Mouse (Mus musculus): ENCODE measurements around the gene Scn11a. TPM values are rescaled to one million over a fixed set of nuclear protein-coding genes. Genes with fewer than 3 reads are reported as not detected.

Scn11a gene
- 0.13 and 1.4 TPM in 2 replicates for polyA plus RNA-seq (2014; fragmentation: Nextera tagmentation; extraction: Ambion mirVana)

DNA sequence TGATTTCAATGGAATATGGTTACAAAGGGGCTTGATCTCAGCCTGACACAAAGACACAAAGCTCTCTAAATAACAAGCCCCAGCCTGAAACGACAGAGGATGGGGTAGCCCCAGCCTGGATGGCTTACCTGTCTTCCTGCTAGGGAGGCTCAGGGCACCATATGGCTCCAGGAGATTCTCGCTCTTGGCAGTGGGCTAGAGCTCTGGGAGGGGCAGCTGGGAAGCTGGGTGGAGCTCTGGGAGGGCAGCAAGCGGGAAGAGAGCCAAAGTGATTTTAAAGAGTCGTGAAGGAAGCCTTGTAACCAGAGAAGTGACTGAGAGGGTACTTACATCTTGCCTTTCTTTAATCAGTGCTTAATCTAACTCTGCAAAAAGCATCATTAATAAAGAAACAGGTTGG lies at the start of gene Scn11a:
Gene Scn11a (minus strand): TSS at position 160 of the 400 bp plus-strand sequence.
- WGBS, result 50% methylated on average over 4 of the region's 4 CpGs

DNA sequence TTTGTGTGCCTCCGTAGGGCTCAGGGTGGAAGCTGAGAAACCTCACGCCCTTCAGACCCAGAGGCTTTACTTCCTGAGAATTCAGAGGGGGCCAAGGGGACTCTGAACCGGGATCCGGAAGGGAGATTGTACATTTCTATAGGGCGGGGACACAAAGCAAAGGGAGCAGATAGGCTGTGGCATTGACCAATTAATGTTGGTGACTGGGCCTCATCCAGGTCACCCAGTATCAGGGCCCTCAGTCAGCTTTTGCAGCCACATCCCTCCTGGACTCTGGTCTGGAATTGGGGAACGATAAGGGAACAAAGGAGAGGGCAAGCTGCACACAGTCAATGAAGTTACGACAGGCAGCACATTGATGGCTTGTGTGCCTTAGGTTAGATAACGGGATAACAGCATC lies 28.9 kb upstream of the Scn11a start:
- no peak overlapping the region for H3K27ac ChIP-seq (ENCODE audit: low read depth, low read length)
- WGBS, result 59% methylated on average over 8 of the region's 8 CpGs
- ATAC-seq (ENCODE audit: low read depth), result no peak
- no peak overlapping the region for H3K4me2 ChIP-seq (ENCODE audit: low read depth, low read length)
- no peaks in the 10 kb centered on the region for H3K4me1 ChIP-seq (ENCODE audit: control insufficient read depth, insufficient read depth, low read length)
- H3K36me3 ChIP-seq (ENCODE audit: control insufficient read depth, insufficient read depth, low read length), result no peaks in the 10 kb centered on the region
- no peaks in the 10 kb centered on the region for H3K27me3 ChIP-seq (ENCODE audit: control insufficient read depth, insufficient read depth, low read length)
- H3K4me3 ChIP-seq (ENCODE audit: low read depth, low read length), result no peak overlapping the region
- no peaks in the 10 kb centered on the region; the same call in 1 of the 2 replicates for H3K9me3 ChIP-seq (ENCODE audit: control insufficient read depth, low read length)
- H3K9ac ChIP-seq (replicated peaks; ENCODE audit: low read depth, low read length), result no peak overlapping the region

More for the DNA sequence above, at the start of gene Scn11a:
- no peak for ATAC-seq (ENCODE audit: low read depth)
- Histone ChIP-seq H3K36me3 (ENCODE audit: control insufficient read depth, insufficient read depth, low read length) (no peaks in the 10 kb centered on the region), H3K4me3 (ENCODE audit: low read depth, low read length) (no peak within 1 kb of the TSS), H3K4me2 (ENCODE audit: low read depth, low read length) (no peak within 1 kb of the TSS), H3K9ac (replicated peaks; ENCODE audit: low read depth, low read length) (no peak within 1 kb of the TSS), H3K27ac (ENCODE audit: low read depth, low read length) (no peak within 1 kb of the TSS; the same call in 1 of the 2 replicates), H3K27me3 (ENCODE audit: control insufficient read depth, insufficient read depth, low read length) (no peaks in the 10 kb centered on the region), H3K4me1 (ENCODE audit: control insufficient read depth, insufficient read depth, low read length) (no peaks in the 10 kb centered on the region), H3K9me3 (ENCODE audit: control insufficient read depth, low read length) (no peaks in the 10 kb centered on the region)

DNA sequence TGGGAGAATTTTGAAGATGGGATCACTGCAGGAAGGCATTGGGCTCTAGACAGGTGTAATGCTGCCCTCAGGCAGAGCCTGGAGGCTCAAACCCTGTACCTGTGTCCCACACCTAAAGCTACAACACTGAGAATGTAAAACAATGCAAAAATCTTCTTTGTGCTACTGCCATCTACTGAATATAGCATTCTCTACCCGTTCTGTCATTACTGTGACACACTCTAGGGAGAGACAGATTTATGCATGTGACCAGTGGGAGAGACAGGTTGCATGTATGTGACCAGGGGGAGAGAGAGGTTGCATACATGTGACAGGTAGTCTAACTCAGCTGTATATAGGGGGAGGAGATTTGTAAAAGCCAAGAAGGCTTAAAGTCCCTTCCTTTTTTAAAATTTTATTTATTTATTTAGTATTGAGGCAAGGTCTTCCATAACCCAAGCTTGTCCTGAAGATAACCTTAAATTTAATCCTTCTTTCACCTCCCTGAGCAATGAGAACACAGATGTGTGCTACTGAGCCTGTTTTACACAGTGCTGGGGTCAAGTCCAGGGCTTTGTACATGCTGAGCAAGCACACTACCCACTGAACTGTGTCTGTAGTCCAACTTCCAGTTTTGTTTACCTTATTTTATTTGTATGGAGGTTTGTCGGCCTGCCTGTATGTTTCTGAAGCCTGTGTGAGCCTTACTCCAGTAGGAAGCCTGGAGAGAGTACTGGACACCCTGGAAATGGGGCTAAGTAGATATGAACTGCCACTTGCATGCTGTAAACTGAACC lies 28.0 kb upstream of the Scn11a start:
- Histone ChIP-seq H3K9ac (replicated peaks; ENCODE audit: low read depth, low read length) (no peak overlapping the region), H3K27ac (ENCODE audit: low read depth, low read length) (no peak overlapping the region), H3K4me1 (ENCODE audit: control insufficient read depth, insufficient read depth, low read length) (no peaks in the 10 kb centered on the region), H3K27me3 (ENCODE audit: control insufficient read depth, insufficient read depth, low read length) (no peaks in the 10 kb centered on the region), H3K4me2 (ENCODE audit: low read depth, low read length) (no peak overlapping the region), H3K9me3 (ENCODE audit: control insufficient read depth, low read length) (no peaks in the 10 kb centered on the region; the same call in 1 of the 2 replicates), H3K4me3 (ENCODE audit: low read depth, low read length) (no peak overlapping the region), H3K36me3 (ENCODE audit: control insufficient read depth, insufficient read depth, low read length) (no peaks in the 10 kb centered on the region)
- ATAC-seq (ENCODE audit: low read depth), result no peak
- 62% methylated on average over 2 of the region's 2 CpGs for WGBS

DNA sequence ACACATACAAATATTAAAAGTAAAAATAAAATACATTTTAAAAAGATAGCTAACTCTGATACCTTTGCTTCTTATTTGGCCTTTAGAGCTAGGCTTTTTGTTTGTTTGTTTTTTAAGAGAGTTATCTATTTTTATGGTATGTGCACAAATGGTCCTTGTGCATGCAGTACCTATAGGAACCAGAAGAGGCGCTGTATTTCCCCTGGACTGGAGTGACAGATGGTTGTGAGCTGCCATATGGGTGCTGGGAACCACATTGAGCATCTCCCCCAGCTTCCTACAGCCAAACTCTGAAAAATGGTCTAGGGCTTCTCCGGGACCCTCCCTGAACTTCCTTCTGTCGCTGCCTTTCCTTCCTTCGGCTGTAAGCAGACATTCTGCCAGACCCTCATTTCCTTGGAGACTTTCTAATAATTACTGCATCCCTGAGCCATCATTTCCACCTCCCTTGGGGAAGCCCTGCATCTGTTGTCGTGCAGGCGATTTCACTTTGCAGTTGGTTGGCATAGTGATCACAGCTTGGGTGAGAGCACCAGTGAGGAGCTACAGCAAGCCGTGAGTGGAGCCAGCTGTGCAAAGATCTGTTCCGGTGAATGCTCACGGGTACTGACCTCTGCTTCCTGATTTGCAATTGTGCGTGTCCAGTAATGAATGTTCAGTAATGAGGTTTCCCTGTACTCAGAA lies 27.2 kb upstream of the Scn11a start:
- Histone ChIP-seq H3K4me2 (ENCODE audit: low read depth, low read length) (no peak overlapping the region), H3K36me3 (ENCODE audit: control insufficient read depth, insufficient read depth, low read length) (no peaks in the 10 kb centered on the region), H3K9ac (replicated peaks; ENCODE audit: low read depth, low read length) (no peak overlapping the region), H3K27me3 (ENCODE audit: control insufficient read depth, insufficient read depth, low read length) (no peaks in the 10 kb centered on the region), H3K9me3 (ENCODE audit: control insufficient read depth, low read length) (no peaks in the 10 kb centered on the region; the same call in 1 of the 2 replicates), H3K4me3 (ENCODE audit: low read depth, low read length) (no peak overlapping the region), H3K4me1 (ENCODE audit: control insufficient read depth, insufficient read depth, low read length) (no peaks in the 10 kb centered on the region), H3K27ac (ENCODE audit: low read depth, low read length) (no peak overlapping the region)
- no peak for ATAC-seq (ENCODE audit: low read depth)
- 39% methylated on average over 10 of the region's 10 CpGs for WGBS

DNA sequence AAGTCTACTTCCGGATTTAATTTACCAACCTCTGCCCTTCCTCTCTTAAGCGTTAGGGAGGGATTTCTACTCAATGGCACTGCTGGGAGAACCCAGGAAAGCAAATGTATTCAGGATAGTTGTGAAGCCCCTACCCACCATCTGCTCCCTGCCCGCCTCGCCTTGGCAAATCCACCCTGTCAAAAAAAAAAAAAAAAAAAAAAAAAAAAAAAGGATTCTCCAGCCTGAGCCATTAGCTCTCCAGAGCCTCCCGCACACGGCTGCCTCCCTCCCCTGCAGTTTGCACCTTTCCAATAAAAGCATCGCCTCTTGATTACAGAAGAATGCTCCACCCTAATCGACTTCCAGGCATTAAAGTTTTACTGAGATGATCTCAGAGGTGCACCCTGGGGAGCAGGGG lies 24.0 kb upstream of the Scn11a start:
- Histone ChIP-seq H3K4me3 (ENCODE audit: low read depth, low read length) (no peak overlapping the region), H3K4me1 (ENCODE audit: control insufficient read depth, insufficient read depth, low read length) (no peaks in the 10 kb centered on the region), H3K27me3 (ENCODE audit: control insufficient read depth, insufficient read depth, low read length) (no peaks in the 10 kb centered on the region), H3K9ac (replicated peaks; ENCODE audit: low read depth, low read length) (no peak overlapping the region), H3K4me2 (ENCODE audit: low read depth, low read length) (no peak overlapping the region), H3K9me3 (ENCODE audit: control insufficient read depth, low read length) (no peaks in the 10 kb centered on the region), H3K27ac (ENCODE audit: low read depth, low read length) (peak overlapping the region; percentile 16; the same call in 1 of the 2 replicates), H3K36me3 (ENCODE audit: control insufficient read depth, insufficient read depth, low read length) (no peaks in the 10 kb centered on the region)
- ATAC-seq (ENCODE audit: low read depth), result no peak
- WGBS, result 16% methylated on average over 8 of the region's 8 CpGs

DNA sequence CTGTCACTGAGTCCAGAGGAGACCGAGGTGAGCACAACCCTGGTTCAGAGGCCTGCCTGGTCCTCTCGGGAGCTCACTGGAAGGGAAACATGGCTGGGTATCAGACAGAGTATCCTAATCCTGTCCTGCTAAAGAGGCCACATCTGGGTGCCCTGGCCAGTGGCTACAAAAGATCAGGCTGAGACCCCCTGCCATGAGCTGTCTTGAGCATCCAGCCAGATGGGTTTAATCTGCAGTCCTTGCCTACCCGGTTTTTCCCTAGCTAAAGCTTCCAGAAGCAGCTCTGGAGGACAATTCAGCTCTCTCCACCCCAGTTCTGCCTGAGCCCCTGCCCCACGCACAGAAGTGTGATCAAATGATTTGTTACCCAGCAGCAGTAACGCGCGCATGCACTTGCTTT lies 23.4 kb upstream of the Scn11a start:
- Histone ChIP-seq H3K27me3 (ENCODE audit: control insufficient read depth, insufficient read depth, low read length) (no peaks in the 10 kb centered on the region), H3K27ac (ENCODE audit: low read depth, low read length) (peak overlapping the region; percentile 16; the same call in 1 of the 2 replicates), H3K4me1 (ENCODE audit: control insufficient read depth, insufficient read depth, low read length) (no peaks in the 10 kb centered on the region), H3K4me3 (ENCODE audit: low read depth, low read length) (no peak overlapping the region), H3K9me3 (ENCODE audit: control insufficient read depth, low read length) (no peaks in the 10 kb centered on the region), H3K36me3 (ENCODE audit: control insufficient read depth, insufficient read depth, low read length) (no peaks in the 10 kb centered on the region), H3K9ac (replicated peaks; ENCODE audit: low read depth, low read length) (no peak overlapping the region), H3K4me2 (ENCODE audit: low read depth, low read length) (no peak overlapping the region)
- 35% methylated on average over 7 of the region's 7 CpGs for WGBS
- no peak for ATAC-seq (ENCODE audit: low read depth)

DNA sequence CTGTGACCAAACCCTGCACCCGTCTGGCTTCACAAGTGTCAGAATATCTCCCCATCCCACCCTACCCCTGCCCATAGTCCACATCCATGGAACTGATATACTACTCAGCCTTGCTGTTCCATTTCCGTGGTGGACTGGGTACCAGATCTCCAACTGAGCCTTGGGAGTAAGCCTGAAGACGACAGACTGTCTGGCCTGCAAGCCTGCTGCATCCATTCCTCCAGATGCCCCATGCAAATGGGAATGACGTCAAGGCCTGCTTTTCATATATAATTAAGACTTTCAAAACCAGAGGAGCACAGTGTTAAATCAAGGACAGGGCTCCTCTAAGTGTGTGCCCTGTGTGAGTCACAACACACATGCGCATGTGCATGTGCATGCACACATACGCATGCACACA lies 21.9 kb upstream of the Scn11a start:
- Histone ChIP-seq H3K4me1 (ENCODE audit: control insufficient read depth, insufficient read depth, low read length) (no peaks in the 10 kb centered on the region), H3K27me3 (ENCODE audit: control insufficient read depth, insufficient read depth, low read length) (no peaks in the 10 kb centered on the region), H3K9me3 (ENCODE audit: control insufficient read depth, low read length) (no peaks in the 10 kb centered on the region), H3K4me2 (ENCODE audit: low read depth, low read length) (no peak overlapping the region), H3K36me3 (ENCODE audit: control insufficient read depth, insufficient read depth, low read length) (no peaks in the 10 kb centered on the region), H3K27ac (ENCODE audit: low read depth, low read length) (no peak overlapping the region), H3K4me3 (ENCODE audit: low read depth, low read length) (no peak overlapping the region), H3K9ac (replicated peaks; ENCODE audit: low read depth, low read length) (no peak overlapping the region)
- no peak for ATAC-seq (ENCODE audit: low read depth)
- WGBS, result 73% methylated on average over 6 of the region's 6 CpGs

DNA sequence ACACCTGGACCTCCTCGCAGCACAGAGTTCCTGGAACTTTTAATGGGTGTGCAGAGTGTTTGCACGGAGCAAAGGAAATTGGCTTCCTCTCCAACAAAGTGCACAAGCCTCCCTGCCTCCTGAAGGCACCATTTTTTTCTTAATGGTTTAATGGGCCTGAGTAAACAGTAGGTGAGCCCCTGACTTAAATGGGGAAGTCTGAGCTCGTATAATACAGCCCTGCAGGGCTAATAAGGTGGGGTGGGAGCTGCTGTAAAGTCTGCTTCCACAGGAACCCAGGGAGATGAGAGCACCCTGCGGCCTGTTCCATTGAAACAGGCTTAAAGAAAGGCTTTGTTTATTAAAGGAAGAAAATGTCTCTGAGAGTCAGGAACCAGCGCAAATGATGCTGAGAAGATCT lies 19.5 kb upstream of the Scn11a start:
- ATAC-seq (ENCODE audit: low read depth), result no peak
- WGBS, result 15% methylated on average over 5 of the region's 5 CpGs

DNA sequence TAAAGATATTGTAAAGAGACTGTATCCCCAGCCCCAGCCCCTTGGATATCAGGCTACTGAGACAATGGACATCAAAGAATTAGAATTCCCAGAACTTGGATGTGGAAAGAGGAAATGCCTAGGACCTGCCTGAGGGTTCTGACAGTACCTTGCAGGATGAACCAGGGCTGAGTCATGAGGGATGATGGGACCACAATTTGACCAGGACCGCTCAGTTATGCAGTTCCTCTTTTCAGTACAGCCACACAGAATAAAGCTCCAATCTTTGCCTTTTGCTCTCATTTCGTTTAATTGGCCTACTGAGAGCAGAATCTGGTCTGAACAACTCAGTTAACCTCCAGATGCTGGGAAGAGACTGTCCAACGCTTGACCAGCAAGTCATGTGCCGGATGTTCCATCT lies 18.3 kb upstream of the Scn11a start:
- H3K36me3 ChIP-seq (ENCODE audit: control insufficient read depth, insufficient read depth, low read length), result no peaks in the 10 kb centered on the region
- no peak overlapping the region for H3K9ac ChIP-seq (replicated peaks; ENCODE audit: low read depth, low read length)
- no peaks in the 10 kb centered on the region for H3K27me3 ChIP-seq (ENCODE audit: control insufficient read depth, insufficient read depth, low read length)
- no peak overlapping the region for H3K27ac ChIP-seq (ENCODE audit: low read depth, low read length)
- H3K4me2 ChIP-seq (ENCODE audit: low read depth, low read length), result no peak overlapping the region
- no peaks in the 10 kb centered on the region for H3K9me3 ChIP-seq (ENCODE audit: control insufficient read depth, low read length)
- ATAC-seq (ENCODE audit: low read depth), result no peak
- no peak overlapping the region for H3K4me3 ChIP-seq (ENCODE audit: low read depth, low read length)
- WGBS, result 85% methylated on average over 4 of the region's 4 CpGs
- H3K4me1 ChIP-seq (ENCODE audit: control insufficient read depth, insufficient read depth, low read length), result no peaks in the 10 kb centered on the region

More for the DNA sequence above, 19.5 kb upstream of the Scn11a start:
- Histone ChIP-seq H3K36me3 (ENCODE audit: control insufficient read depth, insufficient read depth, low read length) (no peaks in the 10 kb centered on the region), H3K9ac (replicated peaks; ENCODE audit: low read depth, low read length) (no peak overlapping the region), H3K27ac (ENCODE audit: low read depth, low read length) (no peak overlapping the region), H3K9me3 (ENCODE audit: control insufficient read depth, low read length) (no peaks in the 10 kb centered on the region), H3K4me3 (ENCODE audit: low read depth, low read length) (no peak overlapping the region), H3K4me2 (ENCODE audit: low read depth, low read length) (no peak overlapping the region), H3K27me3 (ENCODE audit: control insufficient read depth, insufficient read depth, low read length) (no peaks in the 10 kb centered on the region), H3K4me1 (ENCODE audit: control insufficient read depth, insufficient read depth, low read length) (no peaks in the 10 kb centered on the region)

Data from neural tube, embryonic 14.5 days (tissue).